Mouse (Mus musculus) E14TG2a.4 (cell line): ENCODE data around the gene Tent5c.

Source experiments
- CTCF ChIP-seq: conservative IDR thresholded peaks from 2 replicates; pipeline ENCODE4 v1.5.1; 2014; ENCODE audit warnings: low read length
- NANOG ChIP-seq: IDR thresholded peaks from 2 replicates; pipeline ENCODE4 v1.6.1; 2014; ENCODE audit warnings: borderline replicate concordance, low read length, mixed read lengths

- TF ChIP-seq CTCF (no peak), NANOG (no peak)
Observed at GRCm38 (mm10) chr3:100460510-100460909, 28.6 kb downstream of the Tent5c start.
